Mouse (Mus musculus): Measurements from ENCODE around the gene Ncam2. TPM values are rescaled to one million over a fixed set of nuclear protein-coding genes. Genes with fewer than 3 reads are reported as not detected.
"Not testable (repeated sequence)": the region's sequence is repeated elsewhere in the genome, so short reads cannot be mapped to it uniquely, and the experiment has no call there.

Gene Ncam2
- polyA plus RNA-seq, 1 experiment = 0.31 TPM

DNA sequence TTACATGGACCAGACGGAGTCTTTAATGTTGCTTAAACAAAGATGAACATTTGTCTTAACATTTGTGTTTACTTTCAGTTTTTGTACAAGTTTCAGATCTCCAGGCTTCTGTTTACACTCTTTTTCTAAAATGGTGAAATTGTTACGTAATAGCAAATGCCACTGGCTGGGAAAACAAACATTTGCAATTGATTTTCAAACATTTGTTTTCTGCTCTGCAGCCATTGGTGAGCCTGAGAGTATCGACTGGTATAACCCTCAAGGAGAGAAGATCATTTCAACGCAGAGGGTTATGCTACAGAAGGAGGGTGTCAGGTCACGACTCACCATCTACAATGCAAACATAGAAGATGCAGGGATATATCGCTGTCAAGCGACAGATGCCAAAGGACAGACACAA, 234.1 kb downstream of the Ncam2 start:
- TF ChIP-seq POLR2A (IDR thresholded peaks at IDR 0.05; ENCODE audit: low read depth, low read length) (no peak), CTCF (conservative IDR thresholded peaks at IDR 0.05; ENCODE audit: insufficient read depth, insufficient read length, low read depth, low read length) (no peak)
- Histone ChIP-seq H3K27me3 (replicated peaks; ENCODE audit: control insufficient read depth, insufficient read depth, low read length) (no peaks in the 10 kb centered on the region), H3K36me3 (ENCODE audit: control insufficient read depth, insufficient read depth, low read length) (no peaks in the 10 kb centered on the region), H3K4me1 (ENCODE audit: control insufficient read depth, insufficient read depth, low read length) (no peaks in the 10 kb centered on the region), H3K27ac (ENCODE audit: insufficient read depth, low read depth, low read length) (no peak overlapping the region), H3K4me3 (ENCODE audit: insufficient read depth, low read depth, low read length) (no peak overlapping the region)
- no peak for DNase-seq
- 77% methylated on average over 7 of the region's 7 CpGs for WGBS

- Histone ChIP-seq H3K36me3 (ENCODE audit: control insufficient read depth, insufficient read depth, low read length) (no peaks in the 10 kb centered on the region), H3K27ac (ENCODE audit: insufficient read depth, low read depth, low read length) (no peak overlapping the region), H3K4me1 (ENCODE audit: control insufficient read depth, insufficient read depth, low read length) (no peaks in the 10 kb centered on the region), H3K27me3 (replicated peaks; ENCODE audit: control insufficient read depth, insufficient read depth, low read length) (no peaks in the 10 kb centered on the region), H3K4me3 (ENCODE audit: insufficient read depth, low read depth, low read length) (no peak overlapping the region)
- DNase-seq = peak; percentile 7
- TF ChIP-seq POLR2A (IDR thresholded peaks at IDR 0.05; ENCODE audit: low read depth, low read length) (no peak), CTCF (conservative IDR thresholded peaks at IDR 0.05; ENCODE audit: insufficient read depth, insufficient read length, low read depth, low read length) (no peak)
- 84% methylated on average over 5 of the region's 5 CpGs for WGBS
These were observed 236.8 kb downstream of the Ncam2 start for GRCm38 (mm10) chr16:81437091-81437867.

DNA sequence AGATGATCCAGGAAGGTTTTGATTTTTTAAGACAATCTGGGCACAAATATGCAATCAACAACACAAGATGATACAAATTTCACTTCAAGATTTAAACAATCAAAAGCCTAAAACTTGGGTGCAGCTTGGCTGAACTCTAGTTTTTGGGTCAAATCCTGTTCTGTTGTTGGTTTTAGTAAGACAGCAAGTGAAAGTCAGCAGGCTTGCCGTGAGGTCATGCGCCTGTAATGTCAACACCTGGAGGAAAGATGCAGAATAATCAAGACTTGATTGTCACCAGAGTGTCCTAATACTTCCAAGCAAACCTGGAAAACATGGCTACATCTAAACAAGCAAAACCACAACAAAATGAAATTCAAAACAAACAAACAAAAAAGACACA, 237.4 kb downstream of the Ncam2 start:
- H3K4me1 ChIP-seq (ENCODE audit: control insufficient read depth, insufficient read depth, low read length) = no peaks in the 10 kb centered on the region
- no peak overlapping the region for H3K4me3 ChIP-seq (ENCODE audit: insufficient read depth, low read depth, low read length)
- 88% methylated on average over 2 of the region's 2 CpGs for WGBS
- DNase-seq = no peak
- no peaks in the 10 kb centered on the region for H3K27me3 ChIP-seq (replicated peaks; ENCODE audit: control insufficient read depth, insufficient read depth, low read length)
- no peak for TF ChIP-seq CTCF (conservative IDR thresholded peaks at IDR 0.05; ENCODE audit: insufficient read depth, insufficient read length, low read depth, low read length)
- TF ChIP-seq POLR2A (IDR thresholded peaks at IDR 0.05; ENCODE audit: low read depth, low read length) = no peak
- no peak overlapping the region for H3K27ac ChIP-seq (ENCODE audit: insufficient read depth, low read depth, low read length)
- H3K36me3 ChIP-seq (ENCODE audit: control insufficient read depth, insufficient read depth, low read length) = no peaks in the 10 kb centered on the region

GRCm38 (mm10) chr16:81450851-81451250, 250.4 kb downstream of the Ncam2 start:
- no peaks in the 10 kb centered on the region for H3K27me3 ChIP-seq (replicated peaks; ENCODE audit: control insufficient read depth, insufficient read depth, low read length)
- H3K4me3 ChIP-seq (ENCODE audit: insufficient read depth, low read depth, low read length) = no peak overlapping the region
- 94% methylated on average over 5 of the region's 5 CpGs for WGBS
- DNase-seq = no peak
- no peak for TF ChIP-seq CTCF (conservative IDR thresholded peaks at IDR 0.05; ENCODE audit: insufficient read depth, insufficient read length, low read depth, low read length)
- no peak for TF ChIP-seq POLR2A (IDR thresholded peaks at IDR 0.05; ENCODE audit: low read depth, low read length)
- H3K4me1 ChIP-seq (ENCODE audit: control insufficient read depth, insufficient read depth, low read length) = no peaks in the 10 kb centered on the region
- H3K27ac ChIP-seq (ENCODE audit: insufficient read depth, low read depth, low read length) = no peak overlapping the region
- H3K36me3 ChIP-seq (ENCODE audit: control insufficient read depth, insufficient read depth, low read length) = no peaks in the 10 kb centered on the region

GRCm38 (mm10) chr16:81452988-81453387, 252.5 kb downstream of the Ncam2 start:
- 51% methylated on average over 2 of the region's 2 CpGs for WGBS
- H3K27me3 ChIP-seq (replicated peaks; ENCODE audit: control insufficient read depth, insufficient read depth, low read length) = no peaks in the 10 kb centered on the region
- no peak for DNase-seq
- H3K4me3 ChIP-seq (ENCODE audit: insufficient read depth, low read depth, low read length) = no peak overlapping the region
- H3K27ac ChIP-seq (ENCODE audit: insufficient read depth, low read depth, low read length) = no peak overlapping the region
- no peaks in the 10 kb centered on the region for H3K4me1 ChIP-seq (ENCODE audit: control insufficient read depth, insufficient read depth, low read length)
- TF ChIP-seq POLR2A (IDR thresholded peaks at IDR 0.05; ENCODE audit: low read depth, low read length) = no peak
- TF ChIP-seq CTCF (conservative IDR thresholded peaks at IDR 0.05; ENCODE audit: insufficient read depth, insufficient read length, low read depth, low read length) = no peak
- no peaks in the 10 kb centered on the region for H3K36me3 ChIP-seq (ENCODE audit: control insufficient read depth, insufficient read depth, low read length)

- no peaks in the 10 kb centered on the region for H3K4me1 ChIP-seq (ENCODE audit: control insufficient read depth, insufficient read depth, low read length)
These were observed 254.0 kb downstream of the Ncam2 start for GRCm38 (mm10) chr16:81454472-81454871.

DNA sequence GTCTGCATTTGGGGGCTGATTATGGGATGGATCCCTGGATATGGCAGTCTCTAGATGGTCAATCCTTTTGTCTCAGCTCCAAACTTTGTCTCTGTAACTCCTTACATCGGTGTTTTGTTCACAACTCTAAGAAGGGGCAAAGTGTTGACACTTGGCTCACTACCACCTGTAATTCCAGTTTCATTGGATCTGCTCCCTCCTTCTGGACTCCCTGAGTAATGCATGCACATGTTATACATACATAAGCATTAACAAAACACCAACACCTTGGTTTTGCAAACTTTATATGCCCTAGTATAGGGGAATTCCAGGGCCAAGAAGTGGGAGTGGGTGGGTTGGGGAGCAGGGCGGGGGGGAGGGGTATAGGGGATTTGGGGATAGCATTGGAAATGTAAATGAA, 262.2 kb downstream of the Ncam2 start:
- not testable (repeated sequence) for H3K4me1 ChIP-seq (ENCODE audit: control insufficient read depth, insufficient read depth, low read length); H3K4me3 ChIP-seq (ENCODE audit: insufficient read depth, low read depth, low read length); H3K27ac ChIP-seq (ENCODE audit: insufficient read depth, low read depth, low read length); H3K36me3 ChIP-seq (ENCODE audit: control insufficient read depth, insufficient read depth, low read length); DNase-seq; H3K27me3 ChIP-seq (replicated peaks; ENCODE audit: control insufficient read depth, insufficient read depth, low read length)
- 84% methylated on average over 2 of the region's 2 CpGs for WGBS

More at GRCm38 (mm10) chr16:81454472-81454871, 254.0 kb downstream of the Ncam2 start:
- no peak for DNase-seq
- TF ChIP-seq POLR2A (IDR thresholded peaks at IDR 0.05; ENCODE audit: low read depth, low read length) (no peak), CTCF (conservative IDR thresholded peaks at IDR 0.05; ENCODE audit: insufficient read depth, insufficient read length, low read depth, low read length) (no peak)
- WGBS = 92% methylated on average over 2 of the region's 2 CpGs
- H3K4me3 ChIP-seq (ENCODE audit: insufficient read depth, low read depth, low read length) = no peak overlapping the region
- no peaks in the 10 kb centered on the region for H3K27me3 ChIP-seq (replicated peaks; ENCODE audit: control insufficient read depth, insufficient read depth, low read length)
- no peak overlapping the region for H3K27ac ChIP-seq (ENCODE audit: insufficient read depth, low read depth, low read length)
- H3K36me3 ChIP-seq (ENCODE audit: control insufficient read depth, insufficient read depth, low read length) = no peaks in the 10 kb centered on the region
